Mouse (Mus musculus) neural tube, embryonic 12.5 days (tissue): Measurements from ENCODE around the gene Myl6b. TPM values are rescaled to one million over a fixed set of nuclear protein-coding genes. Genes with fewer than 3 reads are reported as not detected.

Experiments
- ATAC-seq: fragments of 200-750 bp; cut with Nextera tagmentation; 2 replicates; pipeline ENCODE4 v1.8.0; 2017; ENCODE audit warnings: low read depth, mild to moderate bottlenecking, moderate TSS enrichment, moderate library complexity; ENCODE audit not compliant: low FRiP score
- H3K27ac ChIP-seq: fragments of 300-500 bp; sonication (generic); 2 replicates; pipeline ENCODE4 v1.5.1; 2016
- H3K27me3 ChIP-seq: fragments of 300-500 bp; sonication (generic); replicated peaks from 2 replicates; pipeline ENCODE4 v1.6.1; 2016; ENCODE audit warnings: mild to moderate bottlenecking
- H3K36me3 ChIP-seq: fragments of 300-500 bp; sonication (generic); 2 replicates; pipeline ENCODE4 v1.6.1; 2016; ENCODE audit warnings: mild to moderate bottlenecking
- H3K4me1 ChIP-seq: fragments of 300-500 bp; sonication (generic); 2 replicates; pipeline ENCODE4 v1.6.1; 2016
- H3K4me2 ChIP-seq: fragments of 300-500 bp; sonication (generic); replicated peaks from 2 replicates; pipeline ENCODE4 v1.6.1; 2016; ENCODE audit warnings: mild to moderate bottlenecking
- H3K4me3 ChIP-seq: fragments of 300-500 bp; sonication (generic); 2 replicates; pipeline ENCODE4 v1.5.1; 2016
- H3K9ac ChIP-seq: fragments of 300-500 bp; sonication (generic); 2 replicates; pipeline ENCODE4 v1.6.1; 2016; ENCODE audit warnings: mild to moderate bottlenecking
- H3K9me3 ChIP-seq: fragments of 300-500 bp; sonication (generic); 2 replicates; pipeline ENCODE4 v1.6.1; 2016; ENCODE audit warnings: mild to moderate bottlenecking
- WGBS: fragments of 180-500 bp; shearing (Covaris S2); methylation state at CpG from one replicate; pipeline ENCODE4 v1.1.7; 2016; 5-methylcytosine and 5-hydroxymethylcytosine counted together
- microRNA-seq: library from miRNA; unstranded; fragments of <30 nt; microRNA quantifications from one replicate; pipeline ENCODE4, GENCODE M21; 2017
- polyA plus RNA-seq: library from polyadenylated mRNA; unstranded; fragments of >200 nt; fragmentation: Nextera tagmentation; extraction: Ambion mirVana; gene quantifications from 2 replicates; pipeline ENCODE4 v1.2.1, GENCODE M21; 2016

Myl6b gene
- polyA plus RNA-seq, 1 experiment from 2014 or later: 3.1 TPM

GRCm38 (mm10) chr10:128455280-128455679 lies 43.2 kb downstream of the Myl6b start:
- Histone ChIP-seq H3K36me3 (no peaks in the 10 kb centered on the region), H3K9me3 (no peaks in the 10 kb centered on the region), H3K4me1 (peaks cover 2% of the 10 kb centered on the region), H3K4me3 (no peak overlapping the region), H3K4me2 (peak overlapping the region; percentile 38), H3K27ac (no peak overlapping the region), H3K27me3 (no peaks in the 10 kb centered on the region), H3K9ac (no peak overlapping the region)
- 6% methylated on average over 6 of the region's 6 CpGs for WGBS
- no peak for ATAC-seq

DNA sequence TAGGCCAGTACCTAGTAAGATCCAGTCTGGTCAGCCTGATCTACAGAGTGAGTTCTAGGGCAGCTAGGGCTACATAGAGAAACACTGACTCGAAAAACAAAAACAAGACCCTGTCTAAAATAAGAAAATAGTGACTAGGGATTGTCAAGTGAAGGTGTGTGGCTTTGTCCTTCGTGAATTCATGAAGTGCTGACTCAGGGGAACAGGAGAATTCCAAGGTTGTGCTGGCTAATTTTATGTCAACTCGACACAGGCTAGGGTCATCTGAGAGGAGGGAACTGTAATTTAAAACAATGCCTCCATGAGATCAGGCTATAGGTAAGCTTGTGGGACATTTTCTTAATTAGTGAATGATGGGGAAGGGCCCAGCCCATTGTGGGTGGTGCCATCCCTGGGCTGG lies 44.0 kb downstream of the Myl6b start:
- Histone ChIP-seq H3K9ac (no peak overlapping the region), H3K4me2 (no peak overlapping the region), H3K27ac (no peak overlapping the region), H3K36me3 (no peaks in the 10 kb centered on the region), H3K4me1 (no peaks in the 10 kb centered on the region), H3K9me3 (no peaks in the 10 kb centered on the region), H3K4me3 (no peak overlapping the region), H3K27me3 (no peaks in the 10 kb centered on the region)
- ATAC-seq: no peak
- WGBS: 82% methylated on average over 3 of the region's 3 CpGs

DNA sequence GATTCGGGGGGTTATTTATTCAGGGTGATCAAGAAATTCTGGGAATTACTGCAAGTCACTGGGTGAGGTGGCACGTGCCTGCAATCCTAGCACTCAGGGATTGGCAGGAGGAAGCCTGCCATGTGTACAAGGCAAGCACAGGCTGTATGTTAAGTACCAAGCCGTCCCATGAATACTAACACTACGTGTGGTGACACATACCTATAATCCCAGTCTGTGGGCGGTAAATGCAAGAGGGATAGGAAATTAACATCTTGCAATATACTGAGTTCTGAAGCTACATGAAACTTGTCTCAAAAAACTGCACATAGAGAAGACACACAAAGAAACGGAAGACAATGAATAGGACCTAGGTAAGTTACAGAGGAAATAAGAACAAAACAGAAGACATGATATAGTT lies 47.5 kb downstream of the Myl6b start:
- H3K27me3 ChIP-seq: no peaks in the 10 kb centered on the region
- H3K4me1 ChIP-seq: no peaks in the 10 kb centered on the region
- WGBS: 90% methylated on average over 6 of the region's 6 CpGs
- no peak overlapping the region for H3K4me2 ChIP-seq
- no peak overlapping the region for H3K27ac ChIP-seq
- ATAC-seq: no peak
- no peaks in the 10 kb centered on the region for H3K36me3 ChIP-seq
- H3K9ac ChIP-seq: no peak overlapping the region
- H3K4me3 ChIP-seq: no peak overlapping the region
- H3K9me3 ChIP-seq: no peaks in the 10 kb centered on the region

GRCm38 (mm10) chr10:128445407-128445806 lies 53.1 kb downstream of the Myl6b start:
- Histone ChIP-seq H3K9me3 (no peaks in the 10 kb centered on the region), H3K36me3 (peaks cover 9% of the 10 kb centered on the region), H3K4me2 (no peak overlapping the region), H3K9ac (no peak overlapping the region), H3K27ac (no peak overlapping the region), H3K4me1 (no peaks in the 10 kb centered on the region), H3K4me3 (no peak overlapping the region), H3K27me3 (no peaks in the 10 kb centered on the region)
- no peak for ATAC-seq
- WGBS: 84% methylated on average over 4 of the region's 4 CpGs

- H3K9ac ChIP-seq: no peak overlapping the region
- H3K27ac ChIP-seq: no peak overlapping the region
- ATAC-seq: no peak
- peaks cover 20% of the 10 kb centered on the region for H3K36me3 ChIP-seq
- H3K4me2 ChIP-seq: no peak overlapping the region
- no peaks in the 10 kb centered on the region for H3K4me1 ChIP-seq
- H3K9me3 ChIP-seq: no peaks in the 10 kb centered on the region
- 74% methylated on average over 6 of the region's 6 CpGs for WGBS
- no peak overlapping the region for H3K4me3 ChIP-seq
- no peaks in the 10 kb centered on the region for H3K27me3 ChIP-seq
Observed at GRCm38 (mm10) chr10:128444354-128444753, 54.1 kb downstream of the Myl6b start.

Small RNAs within 50 kb of the gene (microRNA-seq; reads per million reads assigned to microRNA genes)
- gene Mir6916 (not detected), gene Mir8105 (1.1 reads per million)

Other genes with a start within 250 kb of the Myl6b start
- gene Apon, start 244.6 kb downstream of the Myl6b start, polyA plus RNA-seq: 0.18 and 0.49 TPM in 2 replicates
- gene Apof, start 230.0 kb downstream of the Myl6b start, polyA plus RNA-seq: not detected in 2 replicates
- gene Stat2, start 228.1 kb downstream of the Myl6b start, polyA plus RNA-seq: 23.3 and 25.6 TPM in 2 replicates
- gene Il23a, start 199.9 kb downstream of the Myl6b start, polyA plus RNA-seq: 0.28 TPM in 1 of 2 replicates, not detected in the other
- 31.5 and 33.0 TPM in 2 replicates for gene Pan2, start 195.3 kb downstream of the Myl6b start, polyA plus RNA-seq
- 212 and 230 TPM in 2 replicates for gene Cnpy2, start 176.2 kb downstream of the Myl6b start, polyA plus RNA-seq
- 221 and 230 TPM in 2 replicates for gene Cs, start 161.0 kb downstream of the Myl6b start, polyA plus RNA-seq
- gene Coq10a, start 129.7 kb downstream of the Myl6b start, polyA plus RNA-seq: 33.3 and 35.2 TPM in 2 replicates
- gene Ankrd52, start 121.6 kb downstream of the Myl6b start, polyA plus RNA-seq: 10.2 and 13.2 TPM in 2 replicates
- not detected in 2 replicates for gene Slc39a5, start 97.5 kb downstream of the Myl6b start, polyA plus RNA-seq
- 109 and 115 TPM in 2 replicates for gene Nabp2, start 87.2 kb downstream of the Myl6b start, polyA plus RNA-seq
- gene Rnf41, start 87.0 kb downstream of the Myl6b start, polyA plus RNA-seq: 61.3 and 61.4 TPM in 2 replicates
- 174 and 177 TPM in 2 replicates for gene Smarcc2, start 39.4 kb downstream of the Myl6b start, polyA plus RNA-seq
- gene Myl6, start 4.5 kb downstream of the Myl6b start, polyA plus RNA-seq: 879 and 909 TPM in 2 replicates
- 38.3 and 45.3 TPM in 2 replicates for gene Esyt1, start 27.2 kb upstream of the Myl6b start, polyA plus RNA-seq
- gene Zc3h10, start 49.1 kb upstream of the Myl6b start, polyA plus RNA-seq: 18.9 and 20.3 TPM in 2 replicates
- gene Rpl41, start 50.6 kb upstream of the Myl6b start, polyA plus RNA-seq: 2,521 and 2,605 TPM in 2 replicates
- gene Pa2g4, start 67.3 kb upstream of the Myl6b start, polyA plus RNA-seq: 155 and 156 TPM in 2 replicates
- 14.6 and 16.0 TPM in 2 replicates for gene Erbb3, start 91.0 kb upstream of the Myl6b start, polyA plus RNA-seq
- gene Rps26, start 128.1 kb upstream of the Myl6b start, polyA plus RNA-seq: 471 and 498 TPM in 2 replicates
- gene Ikzf4, start 147.3 kb upstream of the Myl6b start, polyA plus RNA-seq: 7.9 and 8.3 TPM in 2 replicates
- gene Suox, start 175.4 kb upstream of the Myl6b start, polyA plus RNA-seq: 13.9 and 15.6 TPM in 2 replicates
- gene Rab5b, start 197.6 kb upstream of the Myl6b start, polyA plus RNA-seq: 90.8 and 101 TPM in 2 replicates
- 2.4 and 3.7 TPM in 2 replicates for gene Pmel, start 205.5 kb upstream of the Myl6b start, polyA plus RNA-seq
- gene Cdk2, start 206.3 kb upstream of the Myl6b start, polyA plus RNA-seq: 64.0 and 65.8 TPM in 2 replicates
- 5.5 and 6.8 TPM in 2 replicates for gene Dgka, start 246.2 kb upstream of the Myl6b start, polyA plus RNA-seq
- 49.1 and 50.5 TPM in 2 replicates for gene Pym1, start 249.2 kb upstream of the Myl6b start, polyA plus RNA-seq